9 mouse cellular contexts compared by ENCODE assay signal in genomic region chr1:178320723-178321590, GRCm38 (mm10). TPM values are rescaled to one million over a fixed set of nuclear protein-coding genes. Genes with fewer than 3 reads are reported as not detected.
A peak's percentile ranks its signal among the peaks of the same experiment; 100 is the strongest.
DNase-seq lines count a peak whose midpoint lies in the region; ATAC-seq and TF ChIP-seq lines count a peak whose summit lies in the region.
"Had no signal": no experiment of that assay in that cellular context is flagged by ENCODE, and none has a peak within 500 bp of the region (broad histone marks: within the 10 kb centered on the region; RNA-seq: fewer than 3 reads in every experiment).

No protein-coding gene starts in this region.

- H3K36me3 ChIP-seq in liver, postnatal 0 days (replicated peaks; ENCODE audit: insufficient read depth, low read length) = peaks cover 44% of the 10 kb centered on the region

- peak overlapping the region; percentile 70 for H3K4me2 ChIP-seq in liver, postnatal 0 days (ENCODE audit: low read depth, low read length)

- peak overlapping the region; percentile 85 for H3K9ac ChIP-seq in liver, postnatal 0 days (replicated peaks)

- peak overlapping the region; percentile 98 for H3K27ac ChIP-seq in liver, postnatal 0 days (ENCODE audit: low read depth)

- H3K27me3 ChIP-seq in liver, postnatal 0 days (ENCODE audit: insufficient read depth, low read length) = no peaks in the 10 kb centered on the region
- H3K27me3 ChIP-seq: Patski had no signal

- H3K4me3 ChIP-seq in liver, postnatal 0 days (ENCODE audit: low read depth, low read length) = peak overlapping the region; percentile 78

- no peak for TF ChIP-seq EP300 in liver, postnatal 0 days (IDR thresholded peaks at IDR 0.05; ENCODE audit: low read depth)

- 39% methylated on average over 5 of the region's 5 CpGs for WGBS in liver, postnatal 0 days (ENCODE audit: insufficient replicate concordance)

- peak; percentile 74 for DNase-seq in heart, adult 11 months
- no peak for DNase-seq in heart, postnatal 4 days
- peak; percentile 38 for DNase-seq in Muller cell, postnatal 12 days (ENCODE audit: inconsistent ontology term)
- DNase-seq in liver, postnatal 0 days = peak; percentile 12
- no peak for DNase-seq in frontal cortex, postnatal 14 days (ENCODE audit: low spot score in 2 of 2)
- no peak for DNase-seq in gastrocnemius, postnatal 10 days
- DNase-seq in right cerebral cortex, postnatal 10 days (ENCODE audit: low spot score in 2 of 2) = no peak

- H3K4me1 ChIP-seq in liver, postnatal 0 days (ENCODE audit: insufficient read depth) = peaks cover 34% of the 10 kb centered on the region

- no peaks in the 10 kb centered on the region for H3K9me3 ChIP-seq in liver, postnatal 0 days (ENCODE audit: low read length)

- TF ChIP-seq CTCF in liver, postnatal 0 days (IDR thresholded peaks at IDR 0.05; ENCODE audit: low read depth) = no peak

- ATAC-seq in granulocyte monocyte progenitor cell, adult 5-6 weeks (replicated peaks; ENCODE audit: poor library complexity, severe bottlenecking) = peak; percentile 12
- ATAC-seq in liver, postnatal 0 days = no peak

RNA-seq across cellular contexts. Expression of gene Cox20, which starts 2.0 kb away (rescaled TPM):
- 100 to 1,000 TPM; 146 to 147 TPM for total RNA-seq in heart, postnatal 4 days (2021)
- total RNA-seq in granulocyte monocyte progenitor cell, adult 5-6 weeks (2014; fragmentation: Nextera tagmentation) = 131 and 163 TPM in 2 replicates
- 142 and 153 TPM in 2 replicates for total RNA-seq in granulocyte monocyte progenitor cell, adult 5-6 weeks (2017)
- 98.3 and 109 TPM in 2 replicates for polyA plus RNA-seq in liver, postnatal 0 days (2015; fragmentation: Nextera tagmentation; extraction: Ambion mirVana)
- total RNA-seq in gastrocnemius, postnatal 10 days (2021) = 10 to 100 TPM; 35.3 to 38.1 TPM

RNA-seq across cellular contexts. Expression of gene Hnrnpu, which starts 16.6 kb away (rescaled TPM):
- 100 to 1,000 TPM; 343 to 362 TPM for total RNA-seq in heart, postnatal 4 days (2021)
- total RNA-seq in granulocyte monocyte progenitor cell, adult 5-6 weeks (2014; fragmentation: Nextera tagmentation) = 580 and 661 TPM in 2 replicates
- total RNA-seq in granulocyte monocyte progenitor cell, adult 5-6 weeks (2017) = 553 and 618 TPM in 2 replicates
- 106 and 132 TPM in 2 replicates for polyA plus RNA-seq in liver, postnatal 0 days (2015; fragmentation: Nextera tagmentation; extraction: Ambion mirVana)
- total RNA-seq in gastrocnemius, postnatal 10 days (2021) = 100 to 1,000 TPM; 180 to 224 TPM

Comparison
In these comparisons a context has a peak if more than half of its experiments do, and no peak if none do; other contexts are left out.
1. DNase-seq: peak in heart, adult 11 months (single experiment), Muller cell, postnatal 12 days (single experiment) and liver, postnatal 0 days (single experiment); none in heart, postnatal 4 days (single experiment), frontal cortex, postnatal 14 days (0 of 2), gastrocnemius, postnatal 10 days (single experiment) and right cerebral cortex, postnatal 10 days (0 of 2).